Mouse (Mus musculus) cerebellum, adult 18-20 months (tissue): ENCODE results near the gene 2410141K09Rik.
"Not testable (repeated sequence)": the region's sequence is repeated elsewhere in the genome, so short reads cannot be mapped to it uniquely, and the experiment has no call there.

ENCODE experiments used
- DNase-seq, 2 experiments: peaks; one replicate each; pipeline ENCODE4 v3.0.0; 2021

2410141K09Rik gene

DNA sequence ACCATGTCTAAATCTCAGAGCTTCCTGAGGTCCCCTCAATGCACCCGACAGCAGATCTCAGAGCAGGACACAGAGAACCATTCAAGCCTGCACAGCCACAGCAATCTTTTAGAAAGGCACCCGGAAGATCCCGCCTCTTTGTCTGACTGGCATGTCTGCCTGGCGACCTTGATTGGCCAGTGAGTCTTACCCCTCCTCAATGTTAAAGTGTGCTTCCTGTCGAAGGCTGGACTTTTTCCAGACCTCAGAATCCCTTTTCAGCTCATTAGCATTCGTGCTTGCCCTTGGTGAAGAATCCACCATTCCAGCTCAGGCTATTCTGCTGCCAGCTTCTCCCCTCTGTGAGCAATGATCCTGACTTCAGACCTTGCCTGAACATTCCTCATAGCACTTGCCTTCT lies at the start of gene 2410141K09Rik:
TSS of gene 2410141K09Rik (minus strand) at position 101 of the 400 bp plus-strand sequence.
- DNase-seq, result not testable (repeated sequence)

DNA sequence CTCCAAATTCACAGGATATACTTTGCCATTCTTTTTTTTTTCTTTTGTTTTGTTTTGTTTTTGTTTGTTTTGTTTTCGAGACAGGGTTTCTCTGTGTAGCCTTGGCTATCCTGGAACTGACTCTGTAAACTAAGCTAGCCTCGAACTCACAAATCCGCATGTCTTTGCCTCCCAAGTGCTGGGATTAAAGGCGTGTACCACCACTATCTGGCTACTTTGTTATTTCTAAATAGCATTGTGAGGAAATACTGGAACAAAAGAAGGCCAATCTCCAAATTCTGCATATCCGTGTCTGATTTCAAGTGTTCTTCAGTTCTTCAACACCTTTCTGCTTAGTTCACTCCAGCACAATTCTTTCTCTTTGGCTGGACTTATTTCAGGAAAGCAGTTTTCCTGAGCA lies 14.1 kb downstream of the 2410141K09Rik start:
- DNase-seq, result not testable (repeated sequence)

DNA sequence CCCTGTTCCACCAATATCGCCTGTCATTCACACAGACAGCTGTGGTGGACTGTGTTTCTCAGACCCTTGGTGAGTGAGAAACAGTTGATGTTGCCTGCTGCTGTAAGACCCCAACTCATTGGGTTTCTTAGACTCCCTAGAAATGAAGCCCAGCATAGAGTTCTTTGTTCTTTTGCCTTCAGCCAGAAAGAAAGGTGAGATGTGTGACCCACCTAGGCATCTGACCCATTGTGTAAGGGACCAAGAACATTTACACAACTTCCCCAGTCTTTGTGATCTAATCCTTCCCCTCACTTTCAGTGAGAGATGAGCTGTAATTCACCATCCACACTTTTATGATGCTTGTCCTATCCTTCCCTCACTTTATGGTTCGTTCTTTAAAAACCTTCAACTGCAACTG lies 26.0 kb downstream of the 2410141K09Rik start:
- not testable (repeated sequence) for DNase-seq
